Mouse (Mus musculus): ENCODE data around the gene Vstm2a. TPM values are rescaled to one million over a fixed set of nuclear protein-coding genes. Genes with fewer than 3 reads are reported as not detected.
A peak's percentile ranks its signal among the peaks of the same experiment; 100 is the strongest.

Vstm2a gene
- total and polyA plus RNA-seq, 3 experiments, result not detected

DNA sequence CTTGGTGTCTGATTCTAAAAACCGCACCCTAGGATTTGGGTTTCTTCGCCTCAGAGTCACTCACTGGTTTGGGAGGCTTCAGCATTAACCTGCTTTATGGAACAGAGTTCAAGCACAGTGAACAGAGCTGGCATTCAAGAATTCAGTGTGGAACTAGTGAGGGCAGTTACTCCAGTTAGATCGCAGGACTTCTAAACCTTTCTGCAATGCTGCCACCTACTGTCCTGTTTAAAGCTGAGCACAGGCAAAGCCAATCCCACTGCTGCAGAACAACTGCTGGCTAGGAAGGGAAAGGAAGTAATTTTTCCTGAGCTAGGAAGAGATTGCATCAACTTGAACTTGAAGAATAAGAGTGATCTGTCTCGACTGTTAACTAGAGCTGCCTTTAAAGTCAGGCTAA is 155.1 kb downstream of the Vstm2a start:
- in situ Hi-C loops (cut with MboI; ENCODE audit: low pct_ligation_motif_present, low pct_unique_long_range_greater_than_20kb, low sequenced_read_pairs) (no loop called here), dilution Hi-C loops (cut with MboI; ENCODE audit: extremely low pct_ligation_motif_present, extremely low pct_unique_long_range_greater_than_20kb, low sequenced_read_pairs) (no loop called here)
- no peak overlapping the region for H3K27ac ChIP-seq (ENCODE audit: insufficient read depth, low read depth)
- no peaks in the 10 kb centered on the region for H3K79me2 ChIP-seq (replicated peaks; ENCODE audit: control insufficient read depth, extremely low read depth, insufficient read depth, poor library complexity, severe bottlenecking)
- H3K4me2 ChIP-seq (ENCODE audit: insufficient read depth, low read depth, poor library complexity, severe bottlenecking), result no peak overlapping the region
- peaks cover 0 to 9% of the 10 kb centered on the region in 2 experiments; a peak in 2 of 4 replicates for H3K4me1 ChIP-seq (ENCODE audit: control insufficient read depth in 1 of 2, insufficient read depth in 2 of 2)
- no peaks in the 10 kb centered on the region for H3K36me3 ChIP-seq (replicated peaks in 1 of 2; ENCODE audit: control insufficient read depth in 1 of 2, insufficient read depth in 1 of 2, low read length in 1 of 2)
- no peak overlapping the region for H3K9ac ChIP-seq (ENCODE audit: insufficient read depth, low read depth)
- peak; percentile 70 for TF ChIP-seq SMC3 (IDR thresholded peaks at IDR 0.05; ENCODE audit: low read depth, low read length)
- peak; percentile 85 to 89 for TF ChIP-seq CTCF (conservative IDR thresholded peaks at IDR 0.05 in 1 of 2, IDR thresholded peaks at IDR 0.05 in 1 of 2; ENCODE audit: low read depth in 2 of 2, low read length in 2 of 2)
- peak; percentile 85 for TF ChIP-seq RAD21 (IDR thresholded peaks at IDR 0.05; ENCODE audit: low read depth, low read length)
- peak; percentile 81 for TF ChIP-seq BHLHE40 (IDR thresholded peaks at IDR 0.05; ENCODE audit: low read depth, low read length)
- TF ChIP-seq MYC (IDR thresholded peaks at IDR 0.05; ENCODE audit: low read depth, low read length), result no peak
- no peaks in the 10 kb centered on the region for H3K27me3 ChIP-seq (replicated peaks)
- DNase-seq (ENCODE audit: extremely low read depth), result peak; percentile 82
- H3K9me3 ChIP-seq (replicated peaks; ENCODE audit: low read length), result no peaks in the 10 kb centered on the region
- H3K4me3 ChIP-seq (replicated peaks in 1 of 3; ENCODE audit: low read depth in 2 of 3, low read length in 2 of 3, poor library complexity in 1 of 3), result no peak overlapping the region

DNA sequence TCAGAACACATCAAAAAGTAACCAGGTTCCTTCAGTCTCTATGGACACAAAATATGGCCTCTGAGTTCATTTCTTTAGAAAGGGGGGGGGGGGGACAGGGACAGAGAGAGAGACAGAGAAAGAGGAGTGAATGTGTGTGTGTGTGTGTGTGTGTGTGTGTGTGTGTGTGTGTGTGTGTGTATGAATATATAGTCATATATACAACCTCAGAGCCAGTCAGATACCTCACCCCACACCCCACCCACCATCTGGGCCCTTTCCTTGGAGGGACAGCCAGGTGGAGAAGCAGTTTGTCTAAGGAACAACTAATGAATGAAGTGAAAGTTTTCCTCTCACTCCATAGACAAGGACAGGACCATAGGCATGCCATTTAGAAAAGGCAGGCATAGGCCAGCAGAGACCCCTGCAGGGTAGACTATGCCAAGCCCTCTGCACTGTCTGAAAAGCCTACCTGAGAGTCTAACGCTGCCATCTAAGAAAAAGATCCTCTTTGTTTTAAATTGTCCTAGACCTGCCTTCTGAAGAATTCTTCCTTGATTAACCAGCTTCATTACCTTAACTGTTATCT is 155.6 kb downstream of the Vstm2a start:
- H3K4me2 ChIP-seq (ENCODE audit: insufficient read depth, low read depth, poor library complexity, severe bottlenecking), result no peak overlapping the region
- no peaks in the 10 kb centered on the region for H3K9me3 ChIP-seq (replicated peaks; ENCODE audit: low read length)
- H3K36me3 ChIP-seq (replicated peaks in 1 of 2; ENCODE audit: control insufficient read depth in 1 of 2, insufficient read depth in 1 of 2, low read length in 1 of 2), result no peaks in the 10 kb centered on the region
- dilution Hi-C loops (cut with MboI; ENCODE audit: extremely low pct_ligation_motif_present, extremely low pct_unique_long_range_greater_than_20kb, low sequenced_read_pairs) (no loop called here), in situ Hi-C loops (cut with MboI; ENCODE audit: low pct_ligation_motif_present, low pct_unique_long_range_greater_than_20kb, low sequenced_read_pairs) (no loop called here)
- H3K27me3 ChIP-seq (replicated peaks), result no peaks in the 10 kb centered on the region
- H3K79me2 ChIP-seq (replicated peaks; ENCODE audit: control insufficient read depth, extremely low read depth, insufficient read depth, poor library complexity, severe bottlenecking), result no peaks in the 10 kb centered on the region
- H3K9ac ChIP-seq (ENCODE audit: insufficient read depth, low read depth), result no peak overlapping the region
- H3K27ac ChIP-seq (ENCODE audit: insufficient read depth, low read depth), result no peak overlapping the region
- no peak for DNase-seq (ENCODE audit: extremely low read depth)
- H3K4me3 ChIP-seq (replicated peaks in 1 of 3; ENCODE audit: low read depth in 2 of 3, low read length in 2 of 3, poor library complexity in 1 of 3), result no peak overlapping the region
- TF ChIP-seq POLR2A (IDR thresholded peaks at IDR 0.05; ENCODE audit: low read depth, low read length), result no peak
- no peak for TF ChIP-seq MXI1 (IDR thresholded peaks at IDR 0.05; ENCODE audit: low read depth, low read length)
- 0 out of 4 replicates have a peak, but pooled peaks of 1 of the 2 experiments have one; percentile 18 for TF ChIP-seq CTCF (conservative IDR thresholded peaks at IDR 0.05 in 1 of 2, IDR thresholded peaks at IDR 0.05 in 1 of 2; ENCODE audit: low read depth in 2 of 2, low read length in 2 of 2)
- peaks cover 0 to 9% of the 10 kb centered on the region in 2 experiments; a peak in 2 of 4 replicates for H3K4me1 ChIP-seq (ENCODE audit: control insufficient read depth in 1 of 2, insufficient read depth in 2 of 2)

DNA sequence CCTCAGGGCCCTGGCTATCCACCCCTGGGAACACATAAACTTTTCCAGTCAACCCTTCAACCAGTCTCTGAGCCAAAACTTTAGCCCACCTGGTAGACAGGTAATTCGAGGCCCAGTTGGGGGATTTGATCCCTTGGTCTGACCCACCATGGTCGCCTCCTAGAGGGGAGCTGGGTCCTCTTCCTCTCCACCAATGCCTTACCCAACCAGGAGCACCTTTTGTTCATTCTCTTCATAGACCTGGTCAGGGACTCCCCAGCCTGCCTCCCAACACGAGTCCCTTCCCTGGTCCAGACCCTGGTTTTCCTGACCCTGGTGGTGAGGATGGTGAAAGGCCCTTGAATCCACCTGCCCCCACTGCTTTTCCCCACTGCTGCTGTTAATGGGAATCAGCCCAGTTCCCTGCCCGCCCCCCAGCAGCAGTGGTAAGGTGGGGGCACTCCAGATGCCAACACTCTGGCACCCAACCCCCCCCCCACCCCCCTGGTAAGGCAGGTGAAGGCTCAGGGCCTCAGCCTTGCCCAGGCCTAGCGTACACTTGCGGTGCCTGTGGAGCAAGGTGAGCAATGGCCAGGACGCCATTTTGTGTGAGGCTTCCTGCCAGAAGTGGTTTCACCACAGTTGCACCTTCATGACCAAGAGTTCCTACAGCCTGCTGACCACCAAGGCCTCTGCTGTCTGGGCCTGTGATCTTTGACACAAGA is 182.2 kb downstream of the Vstm2a start:
- dilution Hi-C loops (cut with MboI; ENCODE audit: extremely low pct_ligation_motif_present, extremely low pct_unique_long_range_greater_than_20kb, low sequenced_read_pairs), result no loop called here
- Histone ChIP-seq H3K27me3 (replicated peaks) (no peaks in the 10 kb centered on the region), H3K79me2 (replicated peaks; ENCODE audit: control insufficient read depth, extremely low read depth, insufficient read depth, poor library complexity, severe bottlenecking) (no peaks in the 10 kb centered on the region), H3K4me1 (ENCODE audit: control insufficient read depth in 1 of 2, insufficient read depth in 2 of 2) (peaks cover 0 to 6% of the 10 kb centered on the region in 2 experiments; a peak in 1 of 4 replicates), H3K27ac (ENCODE audit: insufficient read depth, low read depth) (no peak overlapping the region), H3K9ac (ENCODE audit: insufficient read depth, low read depth) (no peak overlapping the region), H3K9me3 (replicated peaks; ENCODE audit: low read length) (no peaks in the 10 kb centered on the region), H3K4me2 (ENCODE audit: insufficient read depth, low read depth, poor library complexity, severe bottlenecking) (no peak overlapping the region), H3K36me3 (replicated peaks in 1 of 2; ENCODE audit: control insufficient read depth in 1 of 2, insufficient read depth in 1 of 2, low read length in 1 of 2) (no peaks in the 10 kb centered on the region), H3K4me3 (replicated peaks in 1 of 3; ENCODE audit: low read depth in 2 of 3, low read length in 2 of 3, poor library complexity in 1 of 3) (no peak overlapping the region)
- DNase-seq (ENCODE audit: extremely low read depth), result no peak
- in situ Hi-C loops (cut with MboI; ENCODE audit: low pct_ligation_motif_present, low pct_unique_long_range_greater_than_20kb, low sequenced_read_pairs), result no loop called here
- TF ChIP-seq MAX (IDR thresholded peaks at IDR 0.05; ENCODE audit: low read length), result no peak
- TF ChIP-seq USF2 (conservative IDR thresholded peaks at IDR 0.05; ENCODE audit: low read depth, low read length), result no peak
- TF ChIP-seq HCFC1 (IDR thresholded peaks at IDR 0.05; ENCODE audit: low read depth, low read length), result no peak
- TF ChIP-seq BHLHE40 (IDR thresholded peaks at IDR 0.05; ENCODE audit: low read depth, low read length), result no peak
